ENCODE assay signal across 14 mouse cellular contexts in the genomic region with DNA sequence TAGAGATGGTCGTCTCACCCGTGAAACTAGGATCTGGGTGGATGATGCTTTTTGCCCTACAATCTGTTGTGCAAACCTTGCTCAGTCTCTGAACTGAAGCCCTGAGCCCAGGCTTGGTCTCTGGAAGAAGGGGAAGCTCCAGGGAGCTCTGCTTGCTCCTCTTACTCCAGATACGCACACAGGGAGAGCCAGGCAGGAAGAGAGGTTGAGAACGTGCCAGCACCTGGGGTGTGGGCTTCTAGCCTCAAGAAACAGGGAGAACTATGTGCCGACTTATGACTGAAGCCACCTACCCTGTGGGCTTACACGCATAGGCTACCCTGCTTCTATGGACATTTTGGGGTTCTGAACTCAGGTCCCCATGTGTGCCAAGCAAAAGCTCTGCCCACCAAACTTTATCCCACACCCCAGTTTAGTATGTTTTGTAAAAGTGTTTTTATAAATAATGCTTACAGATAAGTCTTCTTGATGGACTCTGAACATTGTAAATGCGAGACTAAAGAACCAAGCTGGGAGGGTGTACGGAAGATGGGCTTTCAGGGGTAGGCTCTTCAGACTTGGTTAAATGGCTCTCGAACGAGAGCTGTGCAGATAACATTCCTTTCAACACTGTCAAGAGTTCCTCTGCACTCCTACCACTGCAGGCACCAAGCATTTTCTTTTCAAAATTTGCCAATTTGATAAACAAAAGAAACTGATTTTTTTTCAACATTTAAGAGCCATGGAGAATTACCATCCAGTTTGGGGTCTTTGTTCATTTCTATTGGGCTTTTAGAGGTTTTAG.
DNase-seq lines count a peak whose midpoint lies in the region; ATAC-seq and TF ChIP-seq lines count a peak whose summit lies in the region.
"Had no signal": no experiment of that assay in that cellular context is flagged by ENCODE, and none has a peak within 500 bp of the region (broad histone marks: within the 10 kb centered on the region; RNA-seq: fewer than 3 reads in every experiment).

No protein-coding gene starts in this region.

- no peaks in the 10 kb centered on the region for H3K27me3 ChIP-seq in heart, embryonic 16.5 days (ENCODE audit: control insufficient read depth, insufficient read depth, low read length)
- no peaks in the 10 kb centered on the region for H3K27me3 ChIP-seq in liver, embryonic 13.5 days
- no peaks in the 10 kb centered on the region for H3K27me3 ChIP-seq in forebrain, postnatal 0 days (ENCODE audit: insufficient read depth, low read length)

- TF ChIP-seq CTCF in gastrocnemius, adult 2 months (IDR thresholded peaks at IDR 0.05): no peak
- no peak for TF ChIP-seq CTCF in forebrain, postnatal 0 days (IDR thresholded peaks at IDR 0.05; ENCODE audit: low read depth)

- no peak for DNase-seq in gastrocnemius, adult 2 months
- DNase-seq in gastrocnemius, postnatal 10 days: no peak
- no peak for DNase-seq in heart, postnatal 25 days (ENCODE audit: low spot score)
- no peak for DNase-seq in liver, embryonic 13.5 days
- DNase-seq in liver: no peak
- DNase-seq in forebrain, postnatal 0 days: no peak
- DNase-seq in lung, postnatal 25 days (ENCODE audit: low spot score): no peak
- DNase-seq: cerebellum, adult 2 months; gastrocnemius, postnatal 36 days; kidney, adult 2 months had no signal

- H3K27ac ChIP-seq in gastrocnemius, adult 2 months: peak overlapping the region; percentile 65
- H3K27ac ChIP-seq in heart, embryonic 16.5 days (ENCODE audit: low read length): no peak overlapping the region
- peak overlapping the region; percentile 32 for H3K27ac ChIP-seq in liver, embryonic 13.5 days
- H3K27ac ChIP-seq in forebrain, postnatal 0 days (ENCODE audit: low read depth, low read length): no peak overlapping the region
- H3K27ac ChIP-seq: embryonic facial prominence, embryonic 10.5 days; hindbrain, embryonic 14.5 days had no signal

- 0 out of 2 replicates have a peak overlapping the region, but pooled peaks have one; percentile 11 for H3K4me2 ChIP-seq in heart, embryonic 16.5 days (ENCODE audit: low read depth, low read length)
- H3K4me2 ChIP-seq in liver, embryonic 13.5 days: no peak overlapping the region
- no peak overlapping the region for H3K4me2 ChIP-seq in forebrain, postnatal 0 days (ENCODE audit: low read depth)
- H3K4me2 ChIP-seq: hindbrain, embryonic 14.5 days had no signal

- intact Hi-C loops in gastrocnemius, adult 2 months (cut with DNase I): no loop called here
- intact Hi-C loops in heart, postnatal 25 days (cut with DNase I): no loop called here

- H3K36me3 ChIP-seq in heart, embryonic 16.5 days (ENCODE audit: control insufficient read depth, insufficient read depth): peaks cover 18% of the 10 kb centered on the region
- H3K36me3 ChIP-seq in liver, embryonic 13.5 days: 0 out of 2 replicates have a peak, but pooled peaks cover 2% of the 10 kb centered on the region
- H3K36me3 ChIP-seq in forebrain, postnatal 0 days (ENCODE audit: insufficient read depth): no peaks in the 10 kb centered on the region
- H3K36me3 ChIP-seq: embryonic facial prominence, embryonic 10.5 days had no signal

- ATAC-seq in heart, embryonic 16.5 days (replicated peaks; ENCODE audit: extremely low read depth, insufficient read depth, low FRiP score): 0 out of 2 replicates have a peak, but pooled peaks have one; percentile 61
- no peak for ATAC-seq in liver, embryonic 13.5 days (ENCODE audit: low read depth)
- no peak for ATAC-seq in forebrain, postnatal 0 days
- ATAC-seq: intestine, embryonic 16.5 days had no signal

- H3K4me3 ChIP-seq in gastrocnemius, adult 2 months: no peak overlapping the region
- H3K4me3 ChIP-seq in heart, embryonic 16.5 days (ENCODE audit: low read length): no peak overlapping the region
- H3K4me3 ChIP-seq in liver, embryonic 13.5 days (replicated peaks): no peak overlapping the region
- H3K4me3 ChIP-seq in forebrain, postnatal 0 days (ENCODE audit: low read depth, low read length): no peak overlapping the region
- H3K4me3 ChIP-seq: embryonic facial prominence, embryonic 10.5 days had no signal

- no peaks in the 10 kb centered on the region for H3K9me3 ChIP-seq in heart, embryonic 16.5 days (replicated peaks; ENCODE audit: control insufficient read depth, low read length)
- no peaks in the 10 kb centered on the region for H3K9me3 ChIP-seq in liver, embryonic 13.5 days (replicated peaks)
- H3K9me3 ChIP-seq in forebrain, postnatal 0 days (ENCODE audit: low read length): no peaks in the 10 kb centered on the region
- H3K9me3 ChIP-seq: embryonic facial prominence, embryonic 10.5 days had no signal

- no peak overlapping the region for H3K9ac ChIP-seq in heart, embryonic 16.5 days (ENCODE audit: low read length)
- H3K9ac ChIP-seq in liver, embryonic 13.5 days: no peak overlapping the region
- H3K9ac ChIP-seq in forebrain, postnatal 0 days: 0 out of 2 replicates have a peak overlapping the region, but pooled peaks have one; percentile 1

- H3K4me1 ChIP-seq in heart, embryonic 16.5 days (ENCODE audit: control insufficient read depth, insufficient read depth, low read length): peaks cover 15% of the 10 kb centered on the region
- H3K4me1 ChIP-seq in liver, embryonic 13.5 days (replicated peaks): peaks cover 30% of the 10 kb centered on the region
- H3K4me1 ChIP-seq in forebrain, postnatal 0 days (ENCODE audit: insufficient read depth): peaks cover 2% of the 10 kb centered on the region; the same call in 1 of the 2 replicates
- H3K4me1 ChIP-seq: embryonic facial prominence, embryonic 10.5 days had no signal

- 34% methylated on average over 10 of the region's 10 CpGs for WGBS in heart, embryonic 16.5 days
- 77% methylated on average over 10 of the region's 10 CpGs for WGBS in liver, embryonic 13.5 days (ENCODE audit: insufficient replicate concordance)
- WGBS in forebrain, postnatal 0 days: 77% methylated on average over 10 of the region's 10 CpGs

Comparison
In these comparisons a context has a peak if more than half of its experiments do, and no peak if none do; other contexts are left out.
1. H3K27ac ChIP-seq: peak in gastrocnemius, adult 2 months (single experiment) and liver, embryonic 13.5 days (single experiment); none in heart, embryonic 16.5 days (single experiment) and forebrain, postnatal 0 days (single experiment).